Mouse (Mus musculus) embryonic facial prominence, embryonic 11.5 days (tissue): Measurements from ENCODE around the gene 9530003J23Rik. TPM values are rescaled to one million over a fixed set of nuclear protein-coding genes. Genes with fewer than 3 reads are reported as not detected.
"Not testable (repeated sequence)": the region's sequence is repeated elsewhere in the genome, so short reads cannot be mapped to it uniquely, and the experiment has no call there.

Source experiments
- ATAC-seq: fragments of 200-750 bp; cut with Nextera tagmentation; replicated peaks from 2 replicates; pipeline ENCODE4 v1.8.0; 2017; ENCODE audit warnings: low read depth; ENCODE audit not compliant: insufficient number of reproducible peaks, low FRiP score, low TSS enrichment
- DNase-seq: peaks from one replicate; pipeline ENCODE4 v3.0.0-alpha.2; 2015; ENCODE audit warnings: low spot score
- H3K27ac ChIP-seq: fragments of 300-500 bp; sonication (generic); replicated peaks from 2 replicates; pipeline ENCODE4 v1.5.1; 2014; ENCODE audit warnings: mild to moderate bottlenecking, low read depth, low read length, control low read depth
- H3K27me3 ChIP-seq: fragments of 300-500 bp; sonication (generic); 2 replicates; pipeline ENCODE4 v1.6.1; 2014; ENCODE audit warnings: mild to moderate bottlenecking, low read length, moderate library complexity, mixed read lengths; ENCODE audit not compliant: control insufficient read depth, insufficient read depth
- H3K36me3 ChIP-seq: fragments of 300-500 bp; sonication (generic); replicated peaks from 2 replicates; pipeline ENCODE4 v1.6.1; 2014; ENCODE audit warnings: low read depth, mild to moderate bottlenecking, low read length, moderate library complexity, mixed read lengths; ENCODE audit not compliant: control insufficient read depth, insufficient read depth
- H3K4me1 ChIP-seq: fragments of 300-500 bp; sonication (generic); 2 replicates; pipeline ENCODE4 v1.6.1; 2014; ENCODE audit warnings: low read length, mixed read lengths; ENCODE audit not compliant: control insufficient read depth, insufficient read depth
- H3K4me2 ChIP-seq: fragments of 300-500 bp; sonication (generic); 2 replicates; pipeline ENCODE4 v1.6.1; 2014; ENCODE audit warnings: low read depth, mild to moderate bottlenecking, control low read depth, low read length, moderate library complexity
- H3K4me3 ChIP-seq: fragments of 300-500 bp; sonication (generic); 2 replicates; pipeline ENCODE4 v1.5.1; 2014; ENCODE audit warnings: low read depth, low read length, control low read depth
- H3K9ac ChIP-seq: fragments of 300-500 bp; sonication (generic); replicated peaks from 2 replicates; pipeline ENCODE4 v1.6.1; 2014; ENCODE audit warnings: mild to moderate bottlenecking, control low read depth, low read length
- H3K9me3 ChIP-seq: fragments of 300-500 bp; sonication (generic); replicated peaks from 2 replicates; pipeline ENCODE4 v1.6.1; 2016; ENCODE audit warnings: mild to moderate bottlenecking, low read length, inconsistent platforms, mixed read lengths; ENCODE audit not compliant: control insufficient read depth
- WGBS: fragments of 180-500 bp; shearing (Covaris S2); extraction: QIAGEN DNeasy Blood & Tissue Kit; methylation state at CpG from one replicate; pipeline ENCODE4 v1.1.7; 2014; 5-methylcytosine and 5-hydroxymethylcytosine counted together
- polyA plus RNA-seq: library from polyadenylated mRNA; unstranded; fragments of >200 nt; fragmentation: Nextera tagmentation; extraction: Ambion mirVana; gene quantifications from 2 replicates; pipeline ENCODE4 v1.2.1, GENCODE M21; 2014

9530003J23Rik gene
- polyA plus RNA-seq, 1 experiment from 2014 or later: not detected

DNA sequence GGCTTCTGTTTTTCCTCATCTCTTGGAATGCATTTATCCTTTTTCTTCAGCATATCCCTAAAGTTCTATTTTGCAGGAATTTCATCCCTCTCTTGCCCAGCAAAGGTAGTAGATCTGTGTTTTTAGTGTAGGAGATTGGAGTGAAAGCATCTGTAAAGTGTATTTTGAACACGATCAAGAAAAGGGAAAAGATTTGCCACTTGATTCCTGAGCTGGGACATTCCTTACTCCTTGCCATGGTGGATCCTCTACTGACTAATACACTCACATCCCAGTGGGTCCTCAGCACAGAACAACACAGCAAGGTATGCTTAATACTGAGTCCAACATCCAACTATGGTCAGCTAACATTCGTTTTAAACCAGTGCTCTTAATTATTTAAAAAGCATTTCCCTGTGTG is 44.0 kb upstream of the 9530003J23Rik start:
- H3K4me2 ChIP-seq: no peak overlapping the region
- H3K36me3 ChIP-seq: no peaks in the 10 kb centered on the region
- WGBS: 89% methylated on average over 2 of the region's 2 CpGs
- H3K4me3 ChIP-seq: no peak overlapping the region
- ATAC-seq (no peak), DNase-seq (no peak)
- no peaks in the 10 kb centered on the region for H3K4me1 ChIP-seq
- no peaks in the 10 kb centered on the region for H3K9me3 ChIP-seq
- no peak overlapping the region for H3K27ac ChIP-seq
- no peaks in the 10 kb centered on the region for H3K27me3 ChIP-seq
- H3K9ac ChIP-seq: no peak overlapping the region

DNA sequence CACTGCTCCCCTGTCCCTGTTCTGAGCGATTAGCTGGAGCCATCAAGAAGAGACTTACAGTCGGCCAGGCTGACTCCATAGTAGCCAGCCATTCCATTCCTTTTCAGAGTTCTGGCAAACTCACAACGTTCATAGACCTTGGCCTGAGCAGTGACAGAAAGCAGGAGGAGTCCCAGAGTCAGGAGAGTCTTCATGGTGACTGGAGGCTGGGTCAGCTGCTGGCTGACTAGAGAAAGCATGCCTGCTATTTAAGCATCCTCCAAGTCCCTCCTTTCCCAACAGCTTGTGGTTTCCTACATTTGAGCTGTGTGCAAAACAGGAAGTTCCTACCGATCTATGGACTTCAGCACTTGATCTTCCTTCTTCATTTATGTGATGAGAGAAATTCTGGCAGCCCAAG is 43.5 kb upstream of the 9530003J23Rik start, which contains the start of gene Lyz2:
Lyz2 (minus strand) TSS at position 273 of the 400 bp plus-strand sequence.
- 60% methylated on average over 4 of the region's 4 CpGs for WGBS
- Histone ChIP-seq H3K27ac (no peak within 1 kb of the TSS), H3K4me1 (no peaks in the 10 kb centered on the region), H3K4me2 (no peak within 1 kb of the TSS), H3K9ac (no peak within 1 kb of the TSS), H3K4me3 (no peak within 1 kb of the TSS), H3K9me3 (no peaks in the 10 kb centered on the region), H3K36me3 (no peaks in the 10 kb centered on the region), H3K27me3 (no peaks in the 10 kb centered on the region)
- DNase-seq: no peak
- no peak for ATAC-seq

DNA sequence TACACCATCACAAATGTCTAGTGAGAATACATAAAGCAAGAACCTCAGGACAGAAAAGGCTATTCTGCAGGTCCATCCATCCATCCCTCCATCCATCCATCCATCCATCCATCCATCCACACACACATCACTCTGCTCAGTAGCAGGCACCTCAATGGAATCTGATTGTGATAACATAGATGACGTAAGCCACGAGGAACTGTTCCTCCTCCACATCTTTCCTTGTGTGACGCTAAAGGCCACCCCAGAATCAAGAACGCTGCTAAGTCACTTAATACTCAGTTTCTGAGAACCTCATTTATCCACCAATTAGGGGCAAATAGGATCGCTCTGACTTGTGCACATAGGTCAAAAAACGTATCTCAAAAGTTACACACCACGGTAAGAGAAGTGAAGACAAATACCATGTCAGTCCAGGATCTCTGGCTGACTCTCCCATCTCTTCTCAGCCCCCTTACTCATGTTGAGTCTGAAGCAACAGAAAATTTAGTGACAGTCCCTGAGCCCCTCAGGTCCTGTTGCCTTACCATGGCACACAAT is 42.9 kb upstream of the 9530003J23Rik start:
- Histone ChIP-seq H3K9me3 (no peaks in the 10 kb centered on the region), H3K9ac (no peak overlapping the region), H3K4me2 (no peak overlapping the region), H3K4me1 (no peaks in the 10 kb centered on the region), H3K36me3 (no peaks in the 10 kb centered on the region), H3K4me3 (no peak overlapping the region), H3K27me3 (no peaks in the 10 kb centered on the region), H3K27ac (no peak overlapping the region)
- no peak for ATAC-seq
- no peak for DNase-seq
- WGBS: 90% methylated on average over 7 of the region's 7 CpGs

DNA sequence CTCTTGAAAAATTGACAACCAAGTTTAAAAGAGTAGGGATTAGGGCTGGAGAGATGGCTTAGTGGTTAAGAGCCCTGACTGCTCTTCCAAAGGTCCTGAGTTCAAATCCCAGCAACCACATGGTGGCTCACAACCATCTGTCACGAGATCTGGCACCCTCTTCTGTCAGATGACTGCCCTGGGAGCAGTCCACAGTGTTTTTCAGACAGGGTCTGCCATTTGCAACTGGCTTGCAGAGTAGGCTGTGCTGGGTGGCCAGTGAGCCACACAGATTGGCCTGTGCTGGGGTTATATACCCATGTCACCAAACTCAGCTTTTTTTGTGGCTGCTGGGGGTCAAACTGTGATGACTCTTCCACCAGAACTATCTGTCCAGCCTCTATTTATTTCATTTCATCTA is 41.5 kb upstream of the 9530003J23Rik start:
- Histone ChIP-seq H3K4me1 (no peaks in the 10 kb centered on the region), H3K27ac (no peak overlapping the region), H3K9ac (no peak overlapping the region), H3K27me3 (no peaks in the 10 kb centered on the region), H3K36me3 (no peaks in the 10 kb centered on the region), H3K4me3 (no peak overlapping the region), H3K9me3 (no peaks in the 10 kb centered on the region), H3K4me2 (no peak overlapping the region)
- DNase-seq: no peak
- 56% methylated on average over 1 of the region's 1 CpGs for WGBS
- no peak for ATAC-seq

DNA sequence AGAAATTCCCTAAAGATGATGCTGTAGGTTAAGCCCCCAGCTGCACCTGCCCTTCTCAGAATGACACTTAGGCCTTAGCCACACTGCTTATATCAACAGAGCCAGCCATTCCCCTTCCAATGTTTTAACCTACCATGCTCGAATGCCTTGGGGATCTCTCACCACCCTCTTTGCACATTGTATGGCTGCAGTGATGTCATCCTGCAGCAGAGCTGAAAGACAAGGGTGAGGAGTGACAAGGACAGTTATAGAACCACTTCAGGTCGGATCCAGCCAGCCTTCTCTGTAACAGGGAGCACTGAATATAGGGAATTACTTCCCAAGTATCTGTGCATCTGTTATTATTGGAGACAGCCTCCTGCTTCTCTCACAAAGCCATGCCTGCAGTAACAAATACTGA is 40.0 kb upstream of the 9530003J23Rik start:
- ATAC-seq, H3K4me2 ChIP-seq, DNase-seq, H3K4me1 ChIP-seq, H3K27me3 ChIP-seq, H3K4me3 ChIP-seq, H3K9ac ChIP-seq, H3K36me3 ChIP-seq, H3K9me3 ChIP-seq, H3K27ac ChIP-seq: not testable (repeated sequence)
- WGBS: 63% methylated on average over 1 of the region's 2 CpGs

DNA sequence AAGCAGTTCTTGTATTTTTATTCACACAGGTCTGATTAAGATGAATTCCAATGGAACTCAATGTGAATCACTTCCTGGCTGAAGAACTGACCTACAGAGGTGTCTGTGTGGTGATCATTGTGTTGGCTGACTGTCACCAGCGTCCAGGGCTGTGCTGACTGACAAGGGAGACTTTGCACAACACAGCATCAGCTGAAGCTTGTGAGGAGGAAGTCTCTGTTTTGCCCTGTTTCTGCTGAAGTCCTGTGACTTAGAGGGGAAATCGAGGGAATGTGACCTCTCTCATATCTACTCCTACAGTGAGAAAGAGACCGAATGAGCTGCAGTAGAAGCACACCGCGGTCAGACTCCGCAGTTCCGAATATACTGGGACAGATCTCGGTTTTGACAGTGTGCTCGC is 39.3 kb upstream of the 9530003J23Rik start:
- H3K9me3 ChIP-seq, H3K4me2 ChIP-seq, ATAC-seq, H3K4me1 ChIP-seq, H3K27ac ChIP-seq, H3K27me3 ChIP-seq, H3K4me3 ChIP-seq, H3K36me3 ChIP-seq, H3K9ac ChIP-seq, DNase-seq: not testable (repeated sequence)
- WGBS: 80% methylated on average over 9 of the region's 9 CpGs

DNA sequence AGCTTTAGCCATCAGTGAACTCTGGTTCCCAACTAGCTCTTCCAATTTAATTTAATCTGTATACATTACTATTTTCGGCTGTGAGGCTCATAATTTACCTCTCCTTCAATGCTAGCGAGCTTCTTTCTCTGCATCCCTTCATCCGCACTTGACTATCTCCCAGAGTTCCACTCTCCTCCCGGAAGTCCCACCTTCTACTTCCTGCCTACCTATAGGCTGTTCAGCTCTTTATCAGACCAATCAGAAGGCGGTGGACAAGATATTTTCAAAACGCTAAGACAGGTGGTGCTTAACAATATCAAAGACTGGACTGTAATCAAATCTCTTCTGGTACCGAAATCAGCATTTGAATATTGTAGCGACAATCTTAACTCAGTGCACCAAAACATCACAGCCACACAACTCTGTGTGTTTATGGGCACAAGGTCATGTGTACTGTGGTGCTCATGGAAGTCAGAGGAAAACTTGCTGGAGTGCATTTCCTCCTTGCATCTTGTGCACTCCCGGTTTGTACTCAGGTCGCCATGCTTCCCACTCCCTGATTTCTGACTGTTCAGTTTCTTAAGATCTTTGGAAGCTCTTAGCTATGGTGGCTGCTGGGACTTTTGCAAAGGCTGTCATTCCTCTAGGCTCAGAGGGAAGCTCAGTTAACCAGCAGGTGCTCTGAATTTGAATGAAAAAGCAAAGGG is 37.3 kb upstream of the 9530003J23Rik start:
- Histone ChIP-seq H3K9me3 (no peaks in the 10 kb centered on the region), H3K4me1 (no peaks in the 10 kb centered on the region), H3K4me3 (no peak overlapping the region), H3K27me3 (no peaks in the 10 kb centered on the region), H3K4me2 (no peak overlapping the region), H3K36me3 (no peaks in the 10 kb centered on the region), H3K9ac (no peak overlapping the region), H3K27ac (no peak overlapping the region)
- WGBS: 84% methylated on average over 10 of the region's 10 CpGs
- DNase-seq (no peak), ATAC-seq (no peak)

DNA sequence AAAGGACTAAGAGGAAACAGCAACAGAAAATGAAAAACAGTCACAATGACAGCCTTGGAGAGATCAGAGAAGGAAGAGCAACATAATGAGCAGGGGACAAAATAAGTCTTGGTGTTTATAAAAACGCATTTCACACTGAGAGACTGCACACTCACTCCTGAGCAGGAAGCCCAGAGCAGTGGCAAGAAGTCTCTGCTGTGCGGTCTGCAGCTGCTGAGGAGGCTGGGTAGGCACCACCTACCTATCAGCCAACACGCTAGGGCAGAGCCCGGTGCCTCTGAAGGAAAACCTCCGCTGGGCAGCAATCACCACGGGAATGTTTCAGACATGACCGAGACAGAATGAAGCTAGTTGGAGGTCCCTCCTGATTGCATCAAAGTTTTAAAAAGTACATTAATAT is 36.1 kb upstream of the 9530003J23Rik start:
- H3K36me3 ChIP-seq, H3K9ac ChIP-seq, H3K4me3 ChIP-seq, H3K27me3 ChIP-seq, H3K9me3 ChIP-seq, ATAC-seq, H3K4me2 ChIP-seq, H3K27ac ChIP-seq, DNase-seq, H3K4me1 ChIP-seq: not testable (repeated sequence)
- 92% methylated on average over 3 of the region's 7 CpGs for WGBS
